Mouse (Mus musculus) liver, postnatal 0 days (tissue): ENCODE results near the gene Cpeb3.
"Not testable (repeated sequence)": the region's sequence is repeated elsewhere in the genome, so short reads cannot be mapped to it uniquely, and the experiment has no call there.

Source experiments
- CTCF ChIP-seq: sonication (generic); IDR thresholded peaks from 2 replicates; pipeline ENCODE4 v1.5.1; 2016; ENCODE audit warnings: antibody characterized with exemption, low read depth
- EP300 ChIP-seq: IDR thresholded peaks from 2 replicates; pipeline ENCODE4 v1.6.1; 2016; ENCODE audit warnings: antibody characterized with exemption, low read depth, mild to moderate bottlenecking

- not testable (repeated sequence) for TF ChIP-seq CTCF
- peak; percentile 43 for TF ChIP-seq EP300
These were observed 3.2 kb downstream of the Cpeb3 start for GRCm38 (mm10) chr19:37205155-37205554.
